Mouse (Mus musculus) heart, adult 9 months (tissue): ENCODE results near the gene Nr2e1.

Experiments used
- DNase-seq, 2 experiments: peaks; one replicate each; pipeline ENCODE4 v3.0.0; 2022; ENCODE audit warnings: low spot score in 2 of 2

The Nr2e1 gene

DNA sequence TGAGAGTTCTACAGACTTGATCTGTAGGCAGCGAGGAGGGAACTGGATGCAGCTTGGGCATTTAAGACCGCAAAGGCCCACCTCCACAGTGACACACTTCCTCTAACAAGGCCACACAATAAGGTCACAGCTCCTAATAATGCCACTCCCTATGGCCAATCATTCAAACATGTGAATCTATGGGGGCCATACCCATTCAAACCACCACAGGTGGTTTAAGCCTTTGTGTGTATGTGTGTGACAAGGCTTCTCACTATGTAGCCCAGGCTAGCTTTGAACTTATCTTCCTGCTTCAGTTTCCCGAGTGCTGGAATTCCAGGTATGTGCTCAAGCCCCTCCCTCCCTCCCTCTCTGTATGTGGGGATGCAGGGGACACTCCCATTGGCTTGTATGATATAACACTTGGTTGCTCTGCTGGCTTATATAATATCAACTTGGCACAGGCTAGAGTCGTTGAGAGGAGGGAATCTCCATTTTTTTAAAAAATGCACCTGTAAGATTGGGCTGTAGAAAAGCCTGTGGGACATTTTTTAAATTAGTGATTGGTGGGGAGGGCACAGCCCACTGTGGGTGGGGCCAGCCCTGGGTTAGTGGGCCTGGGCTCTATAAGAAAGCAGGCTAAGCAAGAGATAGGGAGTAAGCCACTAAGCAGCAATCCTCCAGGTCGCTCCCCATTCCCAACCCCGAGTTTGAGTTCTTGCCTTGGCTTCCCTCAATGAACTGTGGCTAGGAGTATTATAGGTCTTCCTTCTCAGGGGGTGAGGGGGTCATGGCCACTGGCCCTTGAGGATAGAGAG is 37.5 kb downstream of the Nr2e1 start:
- DNase-seq = no peak

DNA sequence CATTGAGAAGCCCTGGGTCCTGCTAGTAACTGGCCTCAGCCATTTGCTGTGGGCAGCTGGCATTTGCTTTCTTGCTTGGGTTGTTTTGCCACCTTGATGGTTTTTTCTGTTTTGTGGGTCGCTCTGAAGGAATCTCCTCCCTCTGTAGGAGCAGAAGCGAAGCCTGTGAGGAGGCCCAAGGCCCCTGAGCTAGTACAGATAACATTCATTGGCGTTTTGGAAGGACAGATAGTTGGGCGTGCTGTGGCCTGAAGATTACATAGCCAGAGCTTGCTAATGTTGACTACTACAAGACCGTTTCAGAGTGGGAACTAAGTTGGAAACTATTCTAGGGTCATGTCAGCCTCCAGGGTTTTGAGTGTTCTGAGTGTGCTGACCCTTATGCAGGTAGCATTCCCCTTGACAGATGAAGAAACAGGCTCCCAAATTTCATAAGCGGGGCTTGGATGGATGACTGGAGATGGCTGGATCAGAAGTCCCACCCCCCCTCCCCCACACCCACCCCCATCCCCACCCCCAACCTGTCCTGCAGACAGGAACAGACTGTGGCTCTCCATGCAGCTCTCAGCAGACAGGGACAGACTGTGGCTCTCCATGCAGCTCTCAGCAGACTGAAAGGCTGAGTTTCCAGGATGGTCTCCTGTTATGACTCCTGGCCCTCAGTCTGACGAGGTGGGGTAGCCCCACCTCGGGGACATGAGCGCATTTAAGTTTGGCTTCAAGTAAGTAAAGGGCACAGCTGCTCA is 45.7 kb downstream of the Nr2e1 start:
- no peak for DNase-seq

DNA sequence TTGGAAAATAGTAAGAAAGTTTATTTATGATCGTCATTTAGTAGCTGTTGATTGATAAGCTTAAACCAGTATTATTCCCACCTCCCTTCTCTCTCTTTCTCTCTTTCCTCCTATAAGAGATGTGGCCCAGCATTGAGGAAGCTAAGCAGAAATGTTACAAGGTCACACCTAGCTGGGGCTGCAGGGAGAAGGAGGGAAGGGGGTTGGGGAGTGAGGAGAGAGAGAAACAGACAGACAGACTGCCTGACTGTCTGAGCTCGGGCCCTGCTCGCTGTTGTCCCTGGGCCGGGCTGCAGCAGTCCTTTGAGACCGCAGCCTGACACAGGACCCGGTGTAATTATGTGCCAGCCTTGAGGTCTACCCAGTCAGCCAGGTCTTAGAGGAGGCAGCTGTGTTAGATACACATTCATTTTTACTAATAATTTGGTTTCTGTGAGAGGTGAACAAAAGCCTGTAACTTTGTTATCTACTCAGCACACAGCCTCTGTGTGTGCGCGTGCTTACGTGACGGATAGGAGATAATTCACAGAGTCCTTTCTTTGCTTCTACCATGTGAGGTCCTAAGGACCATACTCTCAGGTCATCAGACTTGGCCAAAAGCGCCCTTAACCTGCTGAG is 49.5 kb downstream of the Nr2e1 start:
- DNase-seq = no peak

DNA sequence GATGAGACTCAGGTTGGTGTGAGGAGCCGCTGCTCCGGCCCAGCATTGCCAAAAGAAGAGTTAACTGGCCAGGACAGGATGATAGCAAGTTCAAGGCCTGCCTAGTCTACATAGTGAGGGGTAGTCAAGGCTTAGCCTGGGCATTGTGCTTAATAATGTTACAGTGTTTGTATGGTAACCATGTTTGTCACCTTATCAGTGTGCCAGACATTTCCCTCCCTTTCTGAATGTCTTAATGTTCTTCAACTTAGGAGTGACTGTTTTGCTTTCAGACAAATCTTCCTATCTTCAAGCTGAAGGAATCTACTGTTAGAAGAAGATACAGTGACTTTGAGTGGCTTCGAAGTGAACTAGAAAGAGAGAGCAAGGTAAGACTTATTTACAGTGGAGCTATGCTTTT is 57.8 kb downstream of the Nr2e1 start:
- DNase-seq = no peak

DNA sequence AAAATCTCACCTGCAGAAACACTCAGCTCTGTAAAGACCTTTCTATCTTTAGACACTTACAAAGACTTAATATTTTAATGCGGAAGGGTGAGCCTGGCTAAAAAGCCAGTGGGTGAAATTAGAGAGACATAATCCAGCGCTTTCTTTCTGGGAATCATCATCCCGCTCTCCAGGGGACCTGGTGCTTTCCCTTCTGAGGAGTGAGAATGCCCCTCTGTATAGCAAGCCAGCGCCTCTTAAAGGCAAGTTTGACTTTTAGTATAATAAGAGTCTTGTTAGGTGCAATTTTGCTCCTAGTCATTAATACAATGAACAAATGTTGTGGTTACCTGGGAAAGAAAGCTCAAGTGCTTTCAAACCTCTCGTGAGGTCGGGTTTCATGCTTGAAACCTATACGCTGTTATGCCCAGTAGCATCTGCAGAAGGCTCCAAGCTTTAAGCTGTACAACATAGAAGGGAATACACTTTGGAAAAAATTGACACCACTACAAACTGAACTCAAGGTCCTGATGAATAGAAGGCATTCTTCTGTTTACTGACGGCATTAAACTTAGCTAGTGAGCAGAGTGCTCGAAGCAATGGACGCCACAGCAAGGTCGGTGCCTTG is 59.8 kb downstream of the Nr2e1 start:
- DNase-seq = no peak

DNA sequence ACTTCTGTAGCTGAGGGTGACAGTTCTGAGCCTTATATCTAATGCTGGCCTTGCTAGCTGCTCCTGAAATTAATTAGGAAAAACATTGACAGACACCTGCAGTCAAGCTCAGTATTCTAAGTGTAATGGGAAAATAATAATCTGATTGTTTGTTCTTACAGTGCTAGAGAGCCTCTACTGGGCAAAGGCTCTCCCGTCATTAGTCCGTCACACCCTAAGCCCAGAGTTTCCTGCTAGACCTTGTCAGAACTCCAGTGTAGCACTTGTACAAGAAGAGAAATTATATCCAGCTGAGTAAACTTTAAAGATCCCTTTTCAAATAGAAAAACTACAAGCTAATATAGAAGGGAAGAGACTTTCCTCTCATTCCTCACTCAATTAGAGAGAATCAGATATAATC is 60.5 kb downstream of the Nr2e1 start:
- DNase-seq = no peak

DNA sequence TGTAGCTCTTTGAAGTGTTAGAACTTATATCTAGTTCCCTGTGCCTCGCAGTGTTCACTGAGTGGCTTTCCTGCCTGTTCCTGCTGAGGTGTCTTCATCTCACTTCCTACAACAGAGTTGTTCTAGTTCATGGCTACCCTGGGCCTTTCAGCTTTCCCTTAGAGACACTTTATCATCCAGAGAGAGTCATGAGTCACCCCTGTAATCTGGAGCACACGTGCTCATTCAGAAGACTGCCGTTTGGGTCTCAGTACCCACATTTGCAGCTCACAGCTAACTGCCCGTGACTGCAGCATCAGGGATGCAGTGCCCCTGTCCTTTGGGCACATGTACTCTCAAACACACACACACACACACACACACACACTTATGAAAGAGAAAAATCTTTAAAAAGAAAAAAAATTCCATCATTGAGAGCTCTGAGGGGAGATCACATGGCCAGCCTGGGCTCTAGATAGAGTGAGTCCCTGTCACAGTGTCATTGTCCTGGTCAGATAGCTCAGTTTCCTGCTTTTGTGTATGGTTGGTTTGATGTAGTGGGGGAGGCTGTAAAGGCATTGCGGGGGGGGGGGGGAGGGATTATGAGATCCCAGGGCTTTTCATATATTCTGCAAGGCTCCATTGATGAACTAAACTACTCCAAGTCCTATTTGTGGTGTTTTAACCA is 62.0 kb downstream of the Nr2e1 start:
- DNase-seq = no peak

DNA sequence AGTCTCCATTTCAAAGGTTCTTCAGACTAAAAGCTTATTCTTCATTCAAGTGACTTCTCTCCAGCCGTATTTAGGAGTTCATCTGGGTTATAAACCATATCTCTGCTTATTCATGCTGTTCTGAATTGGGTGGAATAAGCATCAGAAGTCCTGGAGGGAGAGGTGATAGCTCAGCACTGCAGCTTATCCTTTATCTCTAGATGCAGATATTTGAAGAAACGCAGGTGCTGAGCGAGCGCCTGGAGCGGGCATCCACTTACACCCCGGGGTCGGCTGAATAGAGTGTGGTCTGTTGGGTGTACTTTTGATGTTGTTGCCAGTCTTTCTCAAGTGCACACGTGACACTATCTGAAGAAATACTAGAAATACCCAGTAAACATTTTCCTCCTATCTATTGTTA is 65.1 kb downstream of the Nr2e1 start:
- no peak for DNase-seq

DNA sequence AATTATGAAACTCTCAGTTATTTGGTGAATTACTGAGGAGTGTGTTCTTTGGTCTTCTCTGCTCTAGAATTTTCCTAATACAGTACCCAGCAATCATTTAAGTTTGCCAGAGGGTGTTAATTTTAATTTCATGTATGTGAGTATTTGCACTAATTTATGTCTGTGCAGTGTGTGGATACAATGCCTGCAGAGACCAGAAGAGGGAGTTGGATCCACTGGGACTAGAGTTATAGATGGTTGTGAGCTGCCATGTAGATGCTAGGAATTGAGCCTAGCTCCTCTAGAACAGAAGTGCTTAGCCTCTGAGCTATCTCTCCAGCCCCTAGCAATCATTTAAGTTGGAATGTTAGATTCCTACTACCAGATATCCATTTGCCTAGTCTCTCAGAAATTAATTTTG is 69.3 kb downstream of the Nr2e1 start:
- no peak for DNase-seq
